Mouse (Mus musculus): Measurements from ENCODE around the gene Ubl7. TPM values are rescaled to one million over a fixed set of nuclear protein-coding genes. Genes with fewer than 3 reads are reported as not detected.

The Ubl7 gene
- polyA plus RNA-seq, 1 experiment from 2014 or later: 117 TPM

DNA sequence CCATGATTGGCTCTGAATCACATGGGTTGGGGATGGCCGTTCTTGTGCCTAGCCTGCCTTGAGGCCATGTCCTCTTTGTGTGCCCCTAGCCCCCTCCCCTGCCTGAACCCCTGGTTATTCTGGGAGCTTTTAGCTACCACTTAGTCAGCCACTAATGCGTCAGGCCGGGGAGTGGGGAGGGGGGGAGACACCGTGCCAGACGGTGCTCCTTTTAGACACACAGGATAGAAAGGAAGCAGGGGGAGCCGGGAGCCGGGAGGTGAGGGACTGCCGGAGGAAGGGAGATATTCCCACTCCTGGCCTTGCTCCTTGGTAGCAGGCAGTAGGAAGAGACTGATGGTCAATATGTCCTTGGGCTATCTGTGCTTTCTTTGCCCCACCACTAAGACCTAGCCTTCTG, 39.1 kb downstream of the Ubl7 start:
- Histone ChIP-seq H3K27ac (replicated peaks) (no peak overlapping the region), H3K4me1 (peaks cover 37% of the 10 kb centered on the region), H3K27me3 (peaks cover 7% of the 10 kb centered on the region; the same call in 1 of the 2 replicates), H3K4me3 (replicated peaks) (no peak overlapping the region), H3K36me3 (no peaks in the 10 kb centered on the region), H3K4me2 (replicated peaks) (no peak overlapping the region), H3K9me3 (replicated peaks) (no peaks in the 10 kb centered on the region), H3K9ac (no peak overlapping the region)
- 34% methylated on average over 8 of the region's 8 CpGs for WGBS
- 0 out of 2 replicates have a peak, but pooled peaks have one; percentile 2 for ATAC-seq (ENCODE audit: insufficient number of reproducible peaks, low FRiP score, low TSS enrichment, low read depth)

- no peak overlapping the region for H3K4me3 ChIP-seq (replicated peaks)
- H3K4me1 ChIP-seq: peaks cover 37% of the 10 kb centered on the region
- no peak overlapping the region for H3K27ac ChIP-seq (replicated peaks)
- H3K27me3 ChIP-seq: peaks cover 7% of the 10 kb centered on the region; the same call in 1 of the 2 replicates
- H3K4me2 ChIP-seq (replicated peaks): no peak overlapping the region
- no peaks in the 10 kb centered on the region for H3K9me3 ChIP-seq (replicated peaks)
- H3K36me3 ChIP-seq: no peaks in the 10 kb centered on the region
- H3K9ac ChIP-seq: no peak overlapping the region
- no peak for ATAC-seq (ENCODE audit: insufficient number of reproducible peaks, low FRiP score, low TSS enrichment, low read depth)
- 54% methylated on average over 9 of the region's 9 CpGs for WGBS
Measured at GRCm38 (mm10) chr9:57950519-57950918, 39.7 kb downstream of the Ubl7 start.

GRCm38 (mm10) chr9:57951993-57952392, 41.2 kb downstream of the Ubl7 start:
- no peak for ATAC-seq (ENCODE audit: insufficient number of reproducible peaks, low FRiP score, low TSS enrichment, low read depth)
- Histone ChIP-seq H3K9ac (no peak overlapping the region), H3K4me3 (replicated peaks) (no peak overlapping the region), H3K4me2 (replicated peaks) (no peak overlapping the region), H3K4me1 (peaks cover 33% of the 10 kb centered on the region), H3K36me3 (no peaks in the 10 kb centered on the region), H3K9me3 (replicated peaks) (no peaks in the 10 kb centered on the region), H3K27me3 (peaks cover 7% of the 10 kb centered on the region; the same call in 1 of the 2 replicates), H3K27ac (replicated peaks) (0 out of 2 replicates have a peak overlapping the region, but pooled peaks have one; percentile 28)
- WGBS: 27% methylated on average over 6 of the region's 6 CpGs

DNA sequence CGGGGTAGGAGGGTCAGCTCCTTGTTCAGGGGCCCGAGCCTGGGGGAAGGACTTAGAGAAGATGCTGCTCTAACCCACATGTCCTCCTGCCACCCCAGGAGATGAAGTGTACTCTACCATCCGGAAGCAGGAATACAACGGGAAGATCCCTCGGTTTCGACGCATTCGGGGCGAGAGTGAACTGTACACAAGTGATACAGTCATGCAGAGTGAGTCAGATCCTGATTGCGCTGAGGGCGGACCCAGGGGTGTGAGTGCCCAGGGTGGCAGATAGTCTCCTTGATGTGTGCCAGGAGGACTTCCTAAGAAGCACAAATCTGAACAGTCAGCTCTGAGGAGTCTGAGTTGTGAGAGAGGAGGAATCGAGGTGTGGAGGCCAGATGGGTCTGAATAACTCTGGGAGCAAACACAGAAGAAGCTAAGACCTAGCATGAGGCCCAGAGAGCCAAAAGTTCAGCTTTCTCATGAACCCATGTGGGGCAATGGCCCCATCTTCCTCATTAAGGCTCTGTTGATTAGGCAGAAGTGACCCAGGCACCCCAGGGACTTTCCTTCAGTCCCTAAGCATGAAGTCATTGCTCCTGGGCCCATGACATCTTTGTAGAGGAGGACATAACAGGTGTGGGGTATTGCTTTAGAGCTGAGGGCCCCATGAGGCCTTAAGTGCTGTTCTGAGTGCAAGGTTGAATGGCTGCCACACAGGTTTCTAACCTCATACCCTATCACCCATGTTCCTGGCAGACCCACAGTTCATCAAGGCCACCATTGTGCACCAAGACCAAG, 44.4 kb downstream of the Ubl7 start:
- no peak overlapping the region for H3K4me2 ChIP-seq (replicated peaks)
- 85% methylated on average over 12 of the region's 12 CpGs for WGBS
- H3K27me3 ChIP-seq: peaks cover 4% of the 10 kb centered on the region; the same call in 1 of the 2 replicates
- no peak overlapping the region for H3K4me3 ChIP-seq (replicated peaks)
- H3K4me1 ChIP-seq: peaks cover 21% of the 10 kb centered on the region
- ATAC-seq (ENCODE audit: insufficient number of reproducible peaks, low FRiP score, low TSS enrichment, low read depth): no peak
- H3K27ac ChIP-seq (replicated peaks): no peak overlapping the region
- H3K36me3 ChIP-seq: no peaks in the 10 kb centered on the region
- H3K9me3 ChIP-seq (replicated peaks): no peaks in the 10 kb centered on the region
- no peak overlapping the region for H3K9ac ChIP-seq

- no peak for ATAC-seq (ENCODE audit: insufficient number of reproducible peaks, low FRiP score, low TSS enrichment, low read depth)
- no peak overlapping the region for H3K9ac ChIP-seq
- H3K36me3 ChIP-seq: no peaks in the 10 kb centered on the region
- WGBS: 85% methylated on average over 6 of the region's 6 CpGs
- H3K9me3 ChIP-seq (replicated peaks): no peaks in the 10 kb centered on the region
- H3K4me1 ChIP-seq: peaks cover 15% of the 10 kb centered on the region
- no peak overlapping the region for H3K27ac ChIP-seq (replicated peaks)
- no peak overlapping the region for H3K4me3 ChIP-seq (replicated peaks)
- H3K27me3 ChIP-seq: no peaks in the 10 kb centered on the region; the same call in 1 of the 2 replicates
- no peak overlapping the region for H3K4me2 ChIP-seq (replicated peaks)
Measured at GRCm38 (mm10) chr9:57955764-57956163, 45.0 kb downstream of the Ubl7 start.

GRCm38 (mm10) chr9:57956196-57956837, 45.5 kb downstream of the Ubl7 start:
- Histone ChIP-seq H3K4me1 (peaks cover 12% of the 10 kb centered on the region), H3K36me3 (no peaks in the 10 kb centered on the region), H3K4me2 (replicated peaks) (no peak overlapping the region), H3K9me3 (replicated peaks) (no peaks in the 10 kb centered on the region), H3K27ac (replicated peaks) (no peak overlapping the region), H3K27me3 (no peaks in the 10 kb centered on the region; the same call in 1 of the 2 replicates), H3K9ac (no peak overlapping the region), H3K4me3 (replicated peaks) (no peak overlapping the region)
- ATAC-seq (ENCODE audit: insufficient number of reproducible peaks, low FRiP score, low TSS enrichment, low read depth): no peak
- WGBS: 86% methylated on average over 9 of the region's 9 CpGs

DNA sequence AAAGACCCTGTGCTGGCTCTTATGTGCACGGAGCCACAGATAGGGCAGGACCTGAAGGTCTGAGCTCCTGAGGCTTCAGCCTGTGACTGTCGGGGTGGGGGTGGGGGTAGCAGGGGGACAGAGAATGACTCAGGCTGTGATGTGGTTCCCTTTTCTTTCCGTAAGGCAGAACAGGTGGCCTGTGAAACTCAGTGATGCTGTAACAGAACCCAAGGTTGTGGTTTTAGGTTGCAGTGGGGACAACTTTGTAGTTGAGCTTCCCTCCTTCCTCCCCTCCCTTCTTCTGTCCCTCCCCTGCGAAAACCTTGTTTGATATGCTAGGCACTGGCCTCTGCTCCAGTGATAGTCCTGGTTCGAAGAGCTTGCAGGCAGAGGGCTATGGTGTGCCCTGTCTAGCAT, 46.1 kb downstream of the Ubl7 start:
- Histone ChIP-seq H3K4me1 (peaks cover 6% of the 10 kb centered on the region), H3K9me3 (replicated peaks) (no peaks in the 10 kb centered on the region), H3K27me3 (no peaks in the 10 kb centered on the region), H3K36me3 (no peaks in the 10 kb centered on the region), H3K4me2 (replicated peaks) (no peak overlapping the region), H3K9ac (no peak overlapping the region), H3K27ac (replicated peaks) (no peak overlapping the region), H3K4me3 (replicated peaks) (no peak overlapping the region)
- WGBS: 64% methylated on average over 5 of the region's 5 CpGs
- no peak for ATAC-seq (ENCODE audit: insufficient number of reproducible peaks, low FRiP score, low TSS enrichment, low read depth)

- H3K4me1 ChIP-seq: no peaks in the 10 kb centered on the region
- no peak overlapping the region for H3K9ac ChIP-seq
- no peak for ATAC-seq (ENCODE audit: insufficient number of reproducible peaks, low FRiP score, low TSS enrichment, low read depth)
- 48% methylated on average over 1 of the region's 1 CpGs for WGBS
- no peak overlapping the region for H3K4me3 ChIP-seq (replicated peaks)
- H3K27me3 ChIP-seq: no peaks in the 10 kb centered on the region
- H3K4me2 ChIP-seq (replicated peaks): no peak overlapping the region
- no peak overlapping the region for H3K27ac ChIP-seq (replicated peaks)
- H3K9me3 ChIP-seq (replicated peaks): no peaks in the 10 kb centered on the region
- no peaks in the 10 kb centered on the region for H3K36me3 ChIP-seq
Measured at GRCm38 (mm10) chr9:57958615-57959014, 47.8 kb downstream of the Ubl7 start.

DNA sequence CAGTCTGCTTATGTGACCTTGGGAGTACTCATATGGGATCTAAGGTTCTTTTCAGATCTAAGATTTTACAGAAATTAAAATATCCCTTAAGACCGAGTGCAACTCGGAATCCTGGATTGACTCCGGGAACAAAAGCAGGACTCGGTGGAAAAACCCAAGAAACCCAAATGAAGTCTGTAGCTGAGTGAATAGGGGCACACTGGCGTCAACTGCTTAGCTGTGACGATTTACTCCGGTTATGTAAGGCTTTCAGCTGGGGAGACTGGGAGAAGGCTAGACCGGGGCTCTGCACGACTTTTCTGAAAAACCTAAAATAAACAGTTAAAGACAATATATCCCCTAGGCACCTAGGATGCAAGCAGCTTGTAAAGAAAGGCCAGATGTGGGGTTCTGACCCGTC, 48.6 kb downstream of the Ubl7 start:
- no peaks in the 10 kb centered on the region for H3K36me3 ChIP-seq
- H3K9ac ChIP-seq: no peak overlapping the region
- 69% methylated on average over 10 of the region's 10 CpGs for WGBS
- H3K27ac ChIP-seq (replicated peaks): no peak overlapping the region
- H3K4me2 ChIP-seq (replicated peaks): no peak overlapping the region
- no peaks in the 10 kb centered on the region for H3K4me1 ChIP-seq
- no peak overlapping the region for H3K4me3 ChIP-seq (replicated peaks)
- no peaks in the 10 kb centered on the region for H3K9me3 ChIP-seq (replicated peaks)
- ATAC-seq (ENCODE audit: insufficient number of reproducible peaks, low FRiP score, low TSS enrichment, low read depth): no peak
- H3K27me3 ChIP-seq: no peaks in the 10 kb centered on the region

- H3K4me3 ChIP-seq (replicated peaks): no peak overlapping the region
- WGBS: 90% methylated on average over 17 of the region's 17 CpGs
- no peaks in the 10 kb centered on the region for H3K36me3 ChIP-seq
- H3K9me3 ChIP-seq (replicated peaks): no peaks in the 10 kb centered on the region
- no peak overlapping the region for H3K27ac ChIP-seq (replicated peaks)
- no peak overlapping the region for H3K9ac ChIP-seq
- no peaks in the 10 kb centered on the region for H3K27me3 ChIP-seq
- no peak for ATAC-seq (ENCODE audit: insufficient number of reproducible peaks, low FRiP score, low TSS enrichment, low read depth)
- no peak overlapping the region for H3K4me2 ChIP-seq (replicated peaks)
- no peaks in the 10 kb centered on the region; the same call in 1 of the 2 replicates for H3K4me1 ChIP-seq
Measured at GRCm38 (mm10) chr9:57959886-57960866, 49.4 kb downstream of the Ubl7 start.

DNA sequence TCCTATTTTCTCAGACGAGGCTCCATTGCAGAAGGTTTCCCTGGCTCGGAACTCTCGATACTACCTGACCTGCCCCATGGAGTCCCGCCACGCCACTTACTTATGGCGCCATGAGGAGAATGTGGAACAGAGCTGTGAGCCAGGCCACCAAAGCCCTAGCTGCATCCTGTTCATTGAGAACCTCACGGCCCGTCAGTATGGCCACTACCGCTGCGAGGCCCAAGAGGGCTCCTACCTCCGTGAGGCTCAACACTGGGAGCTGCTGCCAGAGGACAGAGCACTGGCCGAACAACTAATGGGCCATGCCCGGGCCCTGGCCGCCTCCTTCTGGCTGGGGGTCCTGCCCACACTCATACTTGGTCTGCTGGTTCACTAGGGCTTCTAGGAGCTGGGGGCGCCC, 50.4 kb downstream of the Ubl7 start:
- H3K4me1 ChIP-seq: no peaks in the 10 kb centered on the region; the same call in 1 of the 2 replicates
- H3K9ac ChIP-seq: no peak overlapping the region
- no peak for ATAC-seq (ENCODE audit: insufficient number of reproducible peaks, low FRiP score, low TSS enrichment, low read depth)
- no peak overlapping the region for H3K27ac ChIP-seq (replicated peaks)
- H3K27me3 ChIP-seq: no peaks in the 10 kb centered on the region
- H3K4me2 ChIP-seq (replicated peaks): no peak overlapping the region
- H3K4me3 ChIP-seq (replicated peaks): no peak overlapping the region
- no peaks in the 10 kb centered on the region for H3K36me3 ChIP-seq
- H3K9me3 ChIP-seq (replicated peaks): no peaks in the 10 kb centered on the region
- 89% methylated on average over 15 of the region's 15 CpGs for WGBS

Data from embryonic facial prominence, embryonic 15.5 days (tissue).